Mouse (Mus musculus) ES-Bruce4 (cell line): ENCODE results near the gene Tomm40l. TPM values are rescaled to one million over a fixed set of nuclear protein-coding genes. Genes with fewer than 3 reads are reported as not detected.

Experiments used
- H3K27ac ChIP-seq: 2 replicates; pipeline ENCODE4 v1.5.1; 2012; ENCODE audit warnings: low read length, inconsistent platforms; ENCODE audit not compliant: insufficient read depth
- H3K27me3 ChIP-seq: 2 replicates; pipeline ENCODE4 v1.6.1; 2012; ENCODE audit warnings: mild to moderate bottlenecking, low read length, inconsistent platforms; ENCODE audit not compliant: control insufficient read depth, poor library complexity, insufficient read depth, severe bottlenecking
- H3K36me3 ChIP-seq: 2 replicates; pipeline ENCODE4 v1.6.1; 2012; ENCODE audit warnings: inconsistent platforms, mild to moderate bottlenecking, low read length, moderate library complexity; ENCODE audit not compliant: control insufficient read depth, poor library complexity, insufficient read depth, severe bottlenecking
- H3K4me1 ChIP-seq: one replicate; pipeline ENCODE4 v1.8.1; 2011; ENCODE audit warnings: low read length; ENCODE audit not compliant: control insufficient read depth, insufficient read depth
- H3K4me3 ChIP-seq: 2 replicates; pipeline ENCODE4 v1.5.1; 2011; ENCODE audit warnings: low read depth, mild to moderate bottlenecking, low read length
- H3K9ac ChIP-seq: 2 replicates; pipeline ENCODE4 v1.6.1; 2012; ENCODE audit warnings: low read depth, mild to moderate bottlenecking, inconsistent platforms; ENCODE audit not compliant: poor library complexity, severe bottlenecking
- H3K9me3 ChIP-seq: replicated peaks from 2 replicates; pipeline ENCODE4 v1.6.1; 2012; ENCODE audit warnings: mild to moderate bottlenecking, low read length, inconsistent platforms; ENCODE audit not compliant: control insufficient read depth, poor library complexity, insufficient read depth, severe bottlenecking
- CTCF ChIP-seq: IDR thresholded peaks from one replicate; pipeline ENCODE4 v1.8.1; 2011; ENCODE audit warnings: low read depth, low read length
- EP300 ChIP-seq: IDR thresholded peaks from 2 replicates; pipeline ENCODE4 v1.6.1; 2011; ENCODE audit warnings: low read depth, low read length; ENCODE audit not compliant: insufficient read depth
- POLR2A ChIP-seq: IDR thresholded peaks from one replicate; pipeline ENCODE4 v1.8.1; 2011; ENCODE audit warnings: low read length; ENCODE audit not compliant: insufficient read depth
- polyA plus RNA-seq: library from polyadenylated mRNA; stranded (reverse); fragments of >200 nt; gene quantifications from 2 replicates; pipeline ENCODE4 v1.2.4, GENCODE M21; 2011; ENCODE audit warnings: low read depth; ENCODE audit not compliant: missing spikeins, insufficient read depth, insufficient read length

Tomm40l gene
- polyA plus RNA-seq, 1 experiment, result 25.1 TPM

GRCm38 (mm10) chr1:171252415-171252814, 30.1 kb upstream of the Tomm40l start:
- Histone ChIP-seq H3K9ac (peak overlapping the region; percentile 37), H3K4me1 (peaks cover 8% of the 10 kb centered on the region), H3K36me3 (no peaks in the 10 kb centered on the region), H3K27ac (peak overlapping the region; percentile 4; the same call in 1 of the 2 replicates), H3K9me3 (no peaks in the 10 kb centered on the region), H3K4me3 (peak overlapping the region; percentile 4), H3K27me3 (no peaks in the 10 kb centered on the region)
- TF ChIP-seq CTCF, result peak; percentile 34
- no peak for TF ChIP-seq EP300
- TF ChIP-seq POLR2A, result no peak

DNA sequence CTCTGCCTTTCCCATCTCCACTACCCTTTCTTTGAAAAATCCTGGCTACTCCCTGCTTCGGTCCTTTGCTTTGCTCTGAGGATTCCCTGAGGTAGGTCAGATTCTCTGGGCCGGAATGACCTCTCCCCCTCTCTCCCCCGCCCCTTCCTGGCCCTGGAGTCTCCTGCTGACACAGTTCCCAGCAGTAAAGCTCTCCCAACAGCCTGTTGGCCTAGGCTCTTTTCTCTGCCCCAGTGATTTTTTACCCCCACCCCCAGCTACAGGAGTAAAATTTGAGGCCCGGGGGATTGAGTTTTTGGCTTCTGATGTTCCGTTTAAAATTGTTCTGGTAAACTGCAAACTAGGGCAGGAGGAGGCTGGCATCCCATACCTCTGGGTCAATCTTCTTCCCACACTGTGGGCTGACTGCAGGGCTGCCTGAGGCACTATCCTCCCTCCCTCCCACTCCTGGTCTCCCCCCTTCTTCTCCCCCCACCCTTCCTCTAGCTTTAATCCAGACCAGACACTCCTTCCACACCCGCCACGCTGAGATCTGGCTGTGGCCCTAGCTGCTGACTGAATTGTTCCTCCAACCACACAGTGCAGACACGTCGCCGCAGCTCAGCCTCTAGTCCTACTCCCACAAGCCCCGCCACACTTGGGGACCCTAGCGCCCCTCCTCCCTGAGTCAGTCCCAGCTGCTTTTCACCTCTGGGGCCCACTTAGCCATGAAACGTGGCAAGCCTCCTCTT, 29.4 kb upstream of the Tomm40l start:
- H3K9ac ChIP-seq, result peak overlapping the region; percentile 37
- H3K4me1 ChIP-seq, result peaks cover 8% of the 10 kb centered on the region
- TF ChIP-seq EP300 (no peak), CTCF (no peak), POLR2A (no peak)
- peak overlapping the region; percentile 62 for H3K4me3 ChIP-seq
- no peaks in the 10 kb centered on the region for H3K36me3 ChIP-seq
- H3K27me3 ChIP-seq, result no peaks in the 10 kb centered on the region
- peak overlapping the region; percentile 4; the same call in 1 of the 2 replicates for H3K27ac ChIP-seq
- H3K9me3 ChIP-seq, result no peaks in the 10 kb centered on the region

GRCm38 (mm10) chr1:171250680-171251593, 28.6 kb upstream of the Tomm40l start, which contains the start of gene Ndufs2:
Gene Ndufs2, minus strand, starts transcription at chr1:171251388.
- Histone ChIP-seq H3K9me3 (no peaks in the 10 kb centered on the region), H3K27me3 (no peaks in the 10 kb centered on the region), H3K4me3 (peak within 1 kb of the TSS; percentile 62), H3K9ac (peak within 1 kb of the TSS; percentile 37), H3K36me3 (no peaks in the 10 kb centered on the region), H3K27ac (peak within 1 kb of the TSS; percentile 4; the same call in 1 of the 2 replicates), H3K4me1 (peaks cover 8% of the 10 kb centered on the region)
- no peak for TF ChIP-seq EP300
- no peak for TF ChIP-seq CTCF
- TF ChIP-seq POLR2A, result no peak

DNA sequence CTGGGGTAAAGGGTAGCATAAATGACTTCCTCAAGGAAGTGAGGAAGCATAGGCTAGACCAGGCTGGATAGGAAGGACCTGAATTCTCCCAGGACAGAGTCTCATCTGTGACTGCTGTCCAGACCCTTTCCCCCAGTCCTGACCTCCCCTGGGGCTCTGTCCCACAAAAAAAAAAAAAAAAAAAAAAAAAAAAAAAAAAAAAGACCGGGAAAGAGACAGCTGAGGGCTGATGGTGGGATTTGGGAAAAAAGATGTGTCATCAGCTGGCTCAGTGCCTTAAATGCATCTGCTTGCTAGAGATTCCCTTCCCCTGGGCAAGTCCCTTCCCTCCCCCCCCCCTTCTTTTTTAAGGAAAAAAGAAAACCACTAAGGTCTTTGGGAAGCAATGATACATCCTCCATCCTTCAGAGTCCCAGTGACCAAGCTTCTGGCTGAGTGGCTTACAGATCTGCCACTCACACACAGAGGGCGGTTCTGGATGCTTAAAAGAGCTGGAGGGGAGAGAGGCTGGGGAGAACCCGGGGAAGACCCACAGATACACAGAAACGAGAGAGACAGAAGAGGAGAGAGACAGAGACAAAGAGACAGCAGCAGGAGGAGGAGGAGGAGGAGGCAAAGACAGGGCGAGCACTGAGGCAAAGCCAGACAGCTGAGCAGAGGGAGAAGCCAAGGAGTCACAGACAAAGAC, 27.7 kb upstream of the Tomm40l start, which contains the start of gene Adamts4:
Gene Adamts4, plus strand, starts transcription at position 509 of the 688 bp plus-strand sequence.
- Histone ChIP-seq H3K27ac (no peak within 1 kb of the TSS; the same call in 1 of the 2 replicates), H3K9ac (peak within 1 kb of the TSS; percentile 37), H3K27me3 (no peaks in the 10 kb centered on the region), H3K36me3 (peaks cover 4% of the 10 kb centered on the region; the same call in 1 of the 2 replicates), H3K9me3 (no peaks in the 10 kb centered on the region), H3K4me3 (peak within 1 kb of the TSS; percentile 62), H3K4me1 (peaks cover 8% of the 10 kb centered on the region)
- TF ChIP-seq EP300, result no peak
- no peak for TF ChIP-seq CTCF
- no peak for TF ChIP-seq POLR2A

DNA sequence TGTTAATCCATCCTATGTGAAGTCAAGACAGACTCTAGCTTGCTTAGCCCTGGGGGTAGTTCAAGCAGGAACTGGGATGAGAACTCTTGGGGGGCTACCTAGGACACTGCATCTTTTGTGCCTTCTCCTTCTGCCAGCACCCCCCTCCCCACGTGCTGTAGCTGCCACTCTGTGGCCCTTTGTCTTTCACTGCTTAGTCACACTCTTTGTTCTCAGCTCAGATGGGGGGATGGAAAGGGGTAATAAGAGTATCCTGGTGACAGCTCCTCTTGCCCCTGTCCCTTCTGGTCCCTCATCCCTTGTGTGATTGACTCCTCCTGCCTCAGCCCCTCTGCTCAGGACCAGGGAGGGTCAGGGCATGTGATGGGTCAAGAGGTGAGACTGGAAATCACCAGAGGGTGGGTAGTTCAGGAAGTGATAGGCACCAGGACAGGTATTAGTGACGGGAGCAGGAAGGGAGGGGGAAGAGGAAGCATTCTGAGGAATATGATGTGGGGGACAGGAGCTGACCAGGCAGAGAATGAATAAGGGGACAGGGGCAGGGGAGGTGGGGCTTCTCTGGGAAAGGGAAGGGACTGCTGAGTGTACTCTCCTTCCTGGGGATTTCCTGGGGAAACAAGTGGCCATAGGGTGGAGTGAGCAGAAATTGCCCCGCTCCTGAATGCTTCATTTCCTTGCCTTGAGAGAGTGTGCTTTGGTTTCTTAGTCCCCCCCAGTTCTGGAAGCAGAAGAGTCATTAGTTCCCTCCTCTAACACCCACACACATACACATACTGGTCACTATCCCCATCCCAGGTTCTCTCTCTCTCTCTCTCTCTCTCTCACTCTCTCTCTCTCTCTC, 26.3 kb upstream of the Tomm40l start:
- TF ChIP-seq CTCF (no peak), POLR2A (no peak), EP300 (no peak)
- Histone ChIP-seq H3K36me3 (peaks cover 13% of the 10 kb centered on the region), H3K27me3 (no peaks in the 10 kb centered on the region), H3K27ac (peak overlapping the region; percentile 92), H3K9me3 (no peaks in the 10 kb centered on the region), H3K4me1 (peaks cover 8% of the 10 kb centered on the region), H3K4me3 (no peak overlapping the region), H3K9ac (no peak overlapping the region)
